Mouse (Mus musculus) neural tube, embryonic 14.5 days (tissue): ENCODE results near the gene Sympk. TPM values are rescaled to one million over a fixed set of nuclear protein-coding genes. Genes with fewer than 3 reads are reported as not detected.

Experiments
- ATAC-seq: fragments of 200-750 bp; cut with Nextera tagmentation; 2 replicates; pipeline ENCODE4 v1.8.0; 2017; ENCODE audit warnings: low read depth, mild to moderate bottlenecking, moderate TSS enrichment, moderate library complexity
- H3K27ac ChIP-seq: fragments of 300-500 bp; sonication (generic); 2 replicates; pipeline ENCODE4 v1.5.1; 2014; ENCODE audit warnings: low read depth, mild to moderate bottlenecking, control low read depth, low read length, moderate library complexity, mixed read lengths
- H3K27me3 ChIP-seq: fragments of 300-500 bp; sonication (generic); 2 replicates; pipeline ENCODE4 v1.6.1; 2014; ENCODE audit warnings: low read length; ENCODE audit not compliant: control insufficient read depth, insufficient read depth
- H3K36me3 ChIP-seq: fragments of 300-500 bp; sonication (generic); 2 replicates; pipeline ENCODE4 v1.6.1; 2014; ENCODE audit warnings: low read length, mixed read lengths; ENCODE audit not compliant: control insufficient read depth, insufficient read depth
- H3K4me1 ChIP-seq: fragments of 300-500 bp; sonication (generic); 2 replicates; pipeline ENCODE4 v1.6.1; 2014; ENCODE audit warnings: low read length; ENCODE audit not compliant: control insufficient read depth, insufficient read depth
- H3K4me2 ChIP-seq: fragments of 300-500 bp; sonication (generic); 2 replicates; pipeline ENCODE4 v1.6.1; 2014; ENCODE audit warnings: mild to moderate bottlenecking, low read depth, low read length, control low read depth
- H3K4me3 ChIP-seq: fragments of 300-500 bp; sonication (generic); 2 replicates; pipeline ENCODE4 v1.5.1; 2014; ENCODE audit warnings: low read depth, low read length, control low read depth, mixed read lengths
- H3K9ac ChIP-seq: fragments of 300-500 bp; sonication (generic); replicated peaks from 2 replicates; pipeline ENCODE4 v1.6.1; 2014; ENCODE audit warnings: low read depth, mild to moderate bottlenecking, control low read depth, low read length, mixed read lengths
- H3K9me3 ChIP-seq: fragments of 300-500 bp; sonication (generic); 2 replicates; pipeline ENCODE4 v1.6.1; 2016; ENCODE audit warnings: low read length; ENCODE audit not compliant: control insufficient read depth
- WGBS: fragments of 180-500 bp; shearing (Covaris S2); extraction: QIAGEN DNeasy Blood & Tissue Kit; methylation state at CpG from one replicate; pipeline ENCODE4 v1.1.7; 2014; 5-methylcytosine and 5-hydroxymethylcytosine counted together
- polyA plus RNA-seq: library from polyadenylated mRNA; unstranded; fragments of >200 nt; fragmentation: Nextera tagmentation; extraction: Ambion mirVana; gene quantifications from 2 replicates; pipeline ENCODE4 v1.2.1, GENCODE M21; 2014

Sympk gene
- polyA plus RNA-seq, 1 experiment from 2014 or later, result 16.8 TPM

DNA sequence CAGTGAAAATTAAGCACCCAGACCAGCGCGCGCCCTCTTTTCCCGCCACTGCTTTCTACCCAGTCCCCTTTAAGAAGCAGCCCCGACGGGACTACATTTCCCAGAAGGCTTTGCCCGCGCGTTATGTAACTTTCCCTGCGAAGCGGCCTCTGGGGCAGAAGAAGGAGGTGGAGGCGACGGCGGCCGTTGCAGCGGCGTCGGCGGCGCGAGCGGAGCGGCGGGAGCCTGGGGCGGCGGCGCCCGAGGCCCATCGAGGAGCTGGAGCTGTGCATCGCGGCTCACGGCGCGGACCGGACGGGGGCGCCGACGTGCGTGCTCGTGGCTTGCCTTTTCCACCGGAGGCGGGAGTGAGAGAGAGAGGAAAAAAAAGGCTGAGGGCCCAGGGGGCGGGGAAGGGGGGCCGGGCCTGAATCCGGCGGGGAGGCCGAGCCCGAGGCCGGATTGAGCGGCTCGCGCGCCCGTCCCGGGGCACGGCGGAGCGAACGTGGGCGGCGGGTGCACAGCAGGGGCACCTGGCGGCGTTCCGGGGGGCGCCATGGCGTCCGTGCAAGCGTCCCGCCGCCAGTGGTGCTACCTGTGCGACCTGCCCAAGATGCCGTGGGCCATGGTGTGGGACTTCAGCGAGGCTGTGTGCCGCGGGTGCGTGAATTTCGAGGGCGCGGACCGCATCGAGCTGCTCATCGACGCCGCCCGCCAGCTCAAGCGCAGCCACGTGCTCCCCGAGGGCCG is 20.1 kb upstream of the Sympk start, which contains the start of gene Irf2bp1:
Gene Irf2bp1 (plus strand): TSS at position 143 of the 729 bp plus-strand sequence.
- H3K27me3 ChIP-seq, result no peaks in the 10 kb centered on the region
- peak within 1 kb of the TSS; percentile 86 for H3K4me3 ChIP-seq
- WGBS, result under 1% methylated on average over 88 of the region's 90 CpGs
- H3K4me2 ChIP-seq, result peak within 1 kb of the TSS; percentile 98
- peak; percentile 62 for ATAC-seq
- peaks cover 11% of the 10 kb centered on the region for H3K36me3 ChIP-seq
- H3K9ac ChIP-seq, result peak within 1 kb of the TSS; percentile 86
- H3K9me3 ChIP-seq, result no peaks in the 10 kb centered on the region
- peaks cover 28% of the 10 kb centered on the region for H3K4me1 ChIP-seq
- H3K27ac ChIP-seq, result peak within 1 kb of the TSS; percentile 89

GRCm38 (mm10) chr7:19004631-19005079 is 19.5 kb upstream of the Sympk start:
- Histone ChIP-seq H3K9me3 (no peaks in the 10 kb centered on the region), H3K4me3 (peak overlapping the region; percentile 86), H3K27ac (peak overlapping the region; percentile 89), H3K4me2 (peak overlapping the region; percentile 98), H3K4me1 (peaks cover 28% of the 10 kb centered on the region), H3K27me3 (no peaks in the 10 kb centered on the region), H3K36me3 (peaks cover 11% of the 10 kb centered on the region), H3K9ac (peak overlapping the region; percentile 86)
- peak; percentile 4; the same call in 1 of the 2 replicates for ATAC-seq
- 6% methylated on average over 32 of the region's 34 CpGs for WGBS

DNA sequence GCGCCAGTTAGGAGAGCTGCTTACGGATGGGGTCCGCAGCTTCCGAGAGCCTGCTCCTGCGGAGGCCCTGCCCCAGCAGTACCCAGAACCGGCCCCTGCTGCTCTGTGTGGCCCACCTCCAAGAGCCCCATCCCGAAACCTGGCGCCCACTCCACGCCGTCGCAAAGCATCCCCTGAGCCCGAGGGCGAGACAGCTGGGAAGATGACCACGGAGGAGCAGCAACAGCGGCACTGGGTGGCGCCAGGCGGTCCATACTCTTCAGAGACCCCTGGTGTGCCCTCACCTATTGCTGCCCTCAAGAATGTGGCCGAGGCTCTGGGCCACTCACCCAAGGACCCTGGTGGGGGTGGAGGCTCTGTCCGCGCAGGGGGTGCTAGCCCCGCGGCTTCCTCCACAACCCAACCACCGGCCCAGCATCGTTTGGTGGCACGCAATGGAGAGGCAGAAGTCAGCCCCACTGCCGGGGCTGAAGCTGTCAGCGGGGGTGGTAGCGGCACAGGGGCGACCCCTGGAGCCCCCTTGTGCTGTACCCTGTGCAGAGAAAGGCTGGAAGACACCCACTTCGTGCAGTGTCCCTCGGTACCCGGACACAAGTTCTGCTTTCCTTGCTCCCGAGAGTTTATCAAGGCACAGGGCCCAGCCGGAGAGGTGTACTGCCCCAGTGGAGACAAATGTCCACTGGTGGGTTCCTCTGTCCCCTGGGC is 18.6 kb upstream of the Sympk start:
- H3K4me3 ChIP-seq, result peak overlapping the region; percentile 86; the same call in 1 of the 2 replicates
- peaks cover 11% of the 10 kb centered on the region for H3K36me3 ChIP-seq
- H3K4me1 ChIP-seq, result peaks cover 28% of the 10 kb centered on the region
- no peaks in the 10 kb centered on the region for H3K9me3 ChIP-seq
- no peaks in the 10 kb centered on the region for H3K27me3 ChIP-seq
- ATAC-seq, result no peak
- WGBS, result 78% methylated on average over 34 of the region's 34 CpGs
- H3K27ac ChIP-seq, result no peak overlapping the region
- peak overlapping the region; percentile 98 for H3K4me2 ChIP-seq
- H3K9ac ChIP-seq, result no peak overlapping the region

DNA sequence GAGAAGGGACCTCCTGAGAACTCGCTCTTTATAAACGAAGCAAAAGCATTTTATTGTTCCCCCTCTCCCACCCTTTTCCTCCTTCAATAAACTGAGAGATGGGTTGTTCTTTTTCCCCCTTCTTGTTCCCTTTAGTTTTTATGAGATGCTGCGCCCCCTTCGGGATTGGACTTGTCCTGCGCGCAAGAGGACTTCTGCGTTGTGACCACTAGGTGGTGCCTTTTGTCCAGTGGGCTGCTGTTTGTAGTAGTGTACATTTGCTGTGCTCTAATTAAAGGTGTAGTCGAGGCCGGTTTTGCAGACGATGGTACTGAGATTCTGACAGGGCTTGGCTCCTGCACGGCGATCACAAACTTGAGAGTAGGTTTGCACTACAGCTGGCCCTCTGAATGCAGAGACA is 17.7 kb upstream of the Sympk start:
- no peak; the same call in 1 of the 2 replicates for ATAC-seq
- no peaks in the 10 kb centered on the region for H3K9me3 ChIP-seq
- H3K27me3 ChIP-seq, result no peaks in the 10 kb centered on the region
- no peak overlapping the region for H3K27ac ChIP-seq
- peaks cover 11% of the 10 kb centered on the region for H3K36me3 ChIP-seq
- WGBS, result 8% methylated on average over 12 of the region's 12 CpGs
- H3K9ac ChIP-seq, result no peak overlapping the region
- H3K4me1 ChIP-seq, result peaks cover 24% of the 10 kb centered on the region
- no peak overlapping the region for H3K4me3 ChIP-seq
- H3K4me2 ChIP-seq, result peak overlapping the region; percentile 20; the same call in 1 of the 2 replicates

GRCm38 (mm10) chr7:19007026-19007977 is 16.9 kb upstream of the Sympk start:
- Histone ChIP-seq H3K27ac (no peak overlapping the region), H3K9me3 (no peaks in the 10 kb centered on the region), H3K4me2 (no peak overlapping the region), H3K4me1 (peaks cover 29% of the 10 kb centered on the region), H3K27me3 (no peaks in the 10 kb centered on the region), H3K36me3 (peaks cover 11% of the 10 kb centered on the region), H3K4me3 (no peak overlapping the region), H3K9ac (no peak overlapping the region)
- 77% methylated on average over 13 of the region's 13 CpGs for WGBS
- no peak for ATAC-seq

- Histone ChIP-seq H3K9me3 (no peaks in the 10 kb centered on the region), H3K4me2 (no peak overlapping the region), H3K4me1 (peaks cover 19% of the 10 kb centered on the region), H3K27ac (no peak overlapping the region), H3K4me3 (no peak overlapping the region), H3K9ac (no peak overlapping the region), H3K36me3 (peaks cover 8% of the 10 kb centered on the region), H3K27me3 (no peaks in the 10 kb centered on the region)
- 84% methylated on average over 7 of the region's 7 CpGs for WGBS
- no peak for ATAC-seq
These were observed 13.6 kb upstream of the Sympk start for GRCm38 (mm10) chr7:19010581-19010980.

DNA sequence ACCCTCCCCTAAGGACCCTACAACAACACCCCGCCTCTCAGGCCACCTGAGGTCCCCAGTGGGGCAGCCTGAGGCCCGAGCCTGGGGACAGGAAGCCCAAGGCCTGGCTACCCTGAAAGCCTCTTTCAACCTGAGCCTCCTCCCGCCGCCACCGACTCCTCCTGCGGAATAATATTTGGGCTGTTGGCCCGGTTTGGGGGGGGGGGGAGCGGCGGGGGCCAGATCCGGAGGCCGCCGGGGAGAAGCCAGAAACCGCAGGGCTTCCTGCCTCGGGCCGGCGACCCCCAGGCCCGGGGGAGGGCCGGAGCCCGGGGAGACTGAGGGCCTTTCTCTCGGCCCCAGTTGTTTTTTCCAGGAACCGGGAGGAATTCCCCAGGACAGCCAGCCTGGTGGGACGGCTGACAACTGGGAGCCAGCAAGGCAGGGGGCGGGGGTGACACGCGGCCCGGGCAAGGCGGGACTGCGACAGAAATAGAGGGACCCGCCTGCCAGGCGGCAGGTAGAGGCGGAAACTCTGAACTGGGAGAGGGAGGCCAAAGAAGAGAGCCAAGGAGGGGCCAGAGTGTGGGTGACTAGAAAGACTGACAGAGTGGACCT is 12.1 kb upstream of the Sympk start:
- WGBS, result 6% methylated on average over 26 of the region's 31 CpGs
- no peaks in the 10 kb centered on the region for H3K27me3 ChIP-seq
- 0 out of 2 replicates have a peak, but pooled peaks cover 4% of the 10 kb centered on the region for H3K36me3 ChIP-seq
- 0 out of 2 replicates have a peak, but pooled peaks cover 7% of the 10 kb centered on the region for H3K4me1 ChIP-seq
- ATAC-seq, result no peak
- H3K9ac ChIP-seq, result peak overlapping the region; percentile 25; the same call in 1 of the 2 replicates
- H3K4me2 ChIP-seq, result peak overlapping the region; percentile 41
- H3K4me3 ChIP-seq, result peak overlapping the region; percentile 5; the same call in 1 of the 2 replicates
- no peak overlapping the region for H3K27ac ChIP-seq
- no peaks in the 10 kb centered on the region for H3K9me3 ChIP-seq

GRCm38 (mm10) chr7:19012882-19013281 is 11.3 kb upstream of the Sympk start:
- Histone ChIP-seq H3K9ac (no peak overlapping the region), H3K4me1 (0 out of 2 replicates have a peak, but pooled peaks cover 7% of the 10 kb centered on the region), H3K27me3 (no peaks in the 10 kb centered on the region), H3K4me2 (no peak overlapping the region), H3K36me3 (no peaks in the 10 kb centered on the region), H3K9me3 (no peaks in the 10 kb centered on the region), H3K27ac (no peak overlapping the region), H3K4me3 (no peak overlapping the region)
- no peak for ATAC-seq
- WGBS, result 54% methylated on average over 2 of the region's 2 CpGs
